Mouse (Mus musculus) large intestine, adult 2 months (tissue): Measurements from ENCODE around the gene Dnase2a. TPM values are rescaled to one million over a fixed set of nuclear protein-coding genes. Genes with fewer than 3 reads are reported as not detected.
"Not testable (repeated sequence)": the region's sequence is repeated elsewhere in the genome, so short reads cannot be mapped to it uniquely, and the experiment has no call there.

Experiments
- DNase-seq: peaks from one replicate; pipeline ENCODE4 v3.0.0-alpha.2; 2012; ENCODE audit warnings: low read depth, low spot score
- WGBS: fragments of 180-500 bp; shearing (Covaris S2); methylation state at CpG from one replicate; pipeline ENCODE4 v1.1.7; 2018; 5-methylcytosine and 5-hydroxymethylcytosine counted together
- polyA plus RNA-seq: library from polyadenylated mRNA; depleted of rRNA; stranded (reverse); fragments of >200 nt; gene quantifications from 2 replicates; pipeline ENCODE4 v1.2.3, GENCODE M21; 2012

Gene Dnase2a
- polyA plus RNA-seq, 1 experiment: 8.4 TPM

DNA sequence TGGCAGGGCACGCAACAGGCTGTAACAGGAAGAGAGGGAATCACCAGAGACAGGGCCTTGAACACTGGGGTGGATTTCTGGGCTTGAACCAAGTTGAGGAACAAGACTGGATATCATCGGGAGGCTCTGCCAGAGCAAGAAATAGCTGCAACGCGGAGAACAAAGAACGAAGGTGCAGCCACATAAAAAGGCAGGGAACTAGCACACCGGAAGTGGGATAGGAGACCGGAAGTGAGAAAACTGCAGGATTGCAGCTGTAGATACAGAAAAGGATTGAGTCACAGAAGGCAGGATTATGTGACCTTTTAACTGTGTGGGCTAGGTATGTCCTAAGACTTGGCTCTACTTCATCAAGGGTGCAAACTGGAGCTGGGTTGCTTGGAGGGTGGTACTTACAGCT, 4.0 kb upstream of the Dnase2a start:
- 86% methylated on average over 7 of the region's 7 CpGs for WGBS
- no peak for DNase-seq

DNA sequence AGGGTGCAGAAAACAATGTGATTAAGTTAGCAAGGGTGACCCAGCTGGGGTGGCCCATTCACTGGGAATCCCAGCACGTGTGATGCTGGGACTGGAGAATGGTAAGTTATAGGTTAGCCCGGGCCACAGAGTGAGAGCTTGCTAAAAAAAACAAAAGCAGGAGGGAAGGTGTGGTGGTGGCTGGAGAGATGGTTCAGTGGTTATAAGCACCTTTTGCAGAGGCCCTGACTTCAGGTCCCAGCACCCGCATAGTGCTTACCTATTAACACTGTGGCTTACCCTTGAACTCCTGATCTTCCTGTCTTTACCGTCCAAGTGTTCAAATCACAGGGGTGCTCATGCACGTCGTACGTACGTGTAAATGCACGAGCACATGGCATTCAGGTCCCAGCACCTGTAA, 1.3 kb upstream of the Dnase2a start:
- 94% methylated on average over 9 of the region's 9 CpGs for WGBS
- DNase-seq: no peak

DNA sequence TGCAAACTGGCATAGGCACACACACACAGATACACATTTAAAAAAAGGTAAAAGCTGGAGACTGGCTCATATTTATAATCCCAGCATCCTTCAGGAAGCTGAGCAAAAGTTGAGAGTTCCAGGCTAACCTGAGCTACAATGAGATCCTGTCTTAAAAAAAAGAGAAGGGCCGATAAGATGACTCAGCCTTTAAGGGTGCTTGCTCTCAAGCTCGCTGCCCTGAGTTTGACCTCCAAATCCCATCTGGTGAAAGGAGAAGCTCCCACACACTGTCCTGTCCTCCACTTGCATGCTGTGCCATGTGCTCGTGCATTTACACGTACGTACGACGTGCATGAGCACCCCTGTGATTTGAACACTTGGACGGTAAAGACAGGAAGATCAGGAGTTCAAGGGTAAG, 867 bp upstream of the Dnase2a start:
- no peak for DNase-seq
- WGBS: 66% methylated on average over 8 of the region's 8 CpGs

DNA sequence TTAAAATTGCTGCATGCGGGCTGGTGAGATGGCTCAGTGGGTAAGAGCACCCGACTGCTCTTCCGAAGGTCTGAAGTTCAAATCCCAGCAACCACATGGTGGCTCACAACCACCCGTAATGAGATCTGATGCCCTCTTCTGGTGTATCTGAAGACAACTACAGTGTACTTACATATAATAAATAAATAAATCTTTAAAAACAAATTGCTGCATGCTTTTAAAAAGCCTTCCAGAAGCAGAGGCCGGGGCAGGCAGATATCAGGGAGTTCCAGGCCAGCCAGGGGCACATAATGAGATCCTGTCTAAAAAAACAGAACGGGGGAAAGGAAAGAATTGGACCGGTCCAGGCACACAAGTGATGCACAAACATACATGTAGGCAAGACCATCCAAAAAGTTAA, 381 bp upstream of the Dnase2a start:
- DNase-seq: not testable (repeated sequence)
- WGBS: 14% methylated on average over 7 of the region's 7 CpGs

DNA sequence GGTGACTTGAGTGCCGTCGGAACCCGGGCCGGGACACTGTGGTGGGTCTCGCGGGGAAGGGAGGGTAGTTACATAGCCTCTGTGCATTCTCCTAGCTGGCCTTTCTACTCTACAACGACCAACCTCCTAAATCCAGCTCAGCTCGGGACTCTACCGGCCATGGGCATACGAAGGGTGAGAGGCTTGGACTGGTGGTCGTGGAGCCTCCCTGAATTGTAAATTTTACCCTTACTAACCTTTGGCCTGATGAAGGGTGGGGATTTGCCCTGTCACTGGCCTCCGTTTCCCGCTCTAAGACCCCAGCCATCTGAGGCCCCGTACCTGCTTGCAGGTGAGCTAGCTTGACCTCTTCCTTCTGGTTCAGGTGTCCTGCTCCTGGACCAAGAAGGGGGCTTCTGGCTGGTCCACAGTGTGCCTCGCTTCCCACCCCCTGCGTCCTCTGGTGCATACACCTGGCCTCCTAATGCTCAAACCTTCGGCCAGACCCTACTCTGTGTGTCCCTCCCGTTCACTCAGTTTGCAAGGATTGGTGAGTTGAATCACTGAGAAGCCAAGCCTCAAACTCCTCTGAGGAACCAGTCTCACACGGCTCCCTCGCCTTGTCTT, 905 bp downstream of the Dnase2a start:
- no peak for DNase-seq
- WGBS: 48% methylated on average over 20 of the region's 20 CpGs

DNA sequence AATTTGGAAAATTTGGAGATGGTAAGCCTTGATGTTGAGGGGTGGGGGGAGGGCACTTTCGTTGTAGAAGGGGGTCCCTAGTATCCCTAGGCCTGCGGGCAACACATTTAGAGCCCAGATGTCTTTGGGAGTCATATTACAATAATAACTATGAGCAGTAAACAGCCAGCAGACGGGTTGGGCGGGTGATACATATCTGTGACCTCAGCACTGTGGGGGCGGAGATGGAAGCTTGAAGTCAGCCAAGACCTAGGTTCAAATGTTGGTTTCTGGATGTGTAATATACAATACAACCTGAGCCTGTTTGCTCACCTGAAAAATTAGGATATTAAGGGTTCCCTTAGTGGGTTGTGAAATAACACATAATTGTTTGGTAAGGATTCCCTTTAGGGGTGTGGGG, 1.6 kb downstream of the Dnase2a start:
- 56% methylated on average over 5 of the region's 5 CpGs for WGBS
- no peak for DNase-seq

DNA sequence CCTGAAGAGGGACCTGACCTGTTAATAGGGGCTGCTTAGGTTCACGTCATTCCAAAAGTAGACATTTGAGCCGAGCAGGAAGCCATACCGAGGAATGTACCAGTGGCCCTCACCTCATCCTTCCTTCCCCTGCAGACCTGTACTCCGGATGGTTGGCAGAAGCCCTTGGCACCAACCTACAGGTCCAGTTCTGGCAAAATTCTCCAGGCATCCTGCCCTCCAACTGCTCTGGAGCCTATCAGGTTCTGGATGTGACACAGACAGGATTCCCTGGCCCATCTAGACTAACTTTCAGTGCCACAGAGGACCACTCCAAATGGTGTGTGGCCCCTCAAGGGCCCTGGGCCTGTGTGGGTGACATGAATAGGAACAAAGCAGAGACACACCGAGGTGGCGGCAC, 2.2 kb downstream of the Dnase2a start:
- WGBS: 88% methylated on average over 6 of the region's 6 CpGs
- no peak for DNase-seq

DNA sequence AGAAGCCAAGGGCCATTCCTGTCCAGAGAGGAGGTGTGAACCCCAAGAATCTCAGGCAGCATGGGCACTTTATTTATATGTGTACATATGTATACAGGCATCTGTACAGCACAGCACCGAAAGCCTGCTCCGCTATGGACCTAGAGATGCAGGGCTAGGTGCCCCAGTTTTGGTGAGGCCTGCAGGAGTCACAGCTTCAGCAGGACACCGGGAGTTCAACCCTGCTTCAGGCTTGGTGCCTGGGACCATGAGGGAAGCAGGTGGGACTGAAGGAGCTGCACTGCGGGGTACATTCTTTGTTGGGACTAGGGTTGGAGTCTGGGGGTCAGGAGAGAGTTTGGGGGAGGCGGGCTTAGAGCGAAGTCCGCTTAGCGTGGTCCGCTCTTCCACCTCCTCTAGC, 3.5 kb downstream of the Dnase2a start:
- no peak for DNase-seq
- WGBS: 94% methylated on average over 9 of the region's 9 CpGs

DNA sequence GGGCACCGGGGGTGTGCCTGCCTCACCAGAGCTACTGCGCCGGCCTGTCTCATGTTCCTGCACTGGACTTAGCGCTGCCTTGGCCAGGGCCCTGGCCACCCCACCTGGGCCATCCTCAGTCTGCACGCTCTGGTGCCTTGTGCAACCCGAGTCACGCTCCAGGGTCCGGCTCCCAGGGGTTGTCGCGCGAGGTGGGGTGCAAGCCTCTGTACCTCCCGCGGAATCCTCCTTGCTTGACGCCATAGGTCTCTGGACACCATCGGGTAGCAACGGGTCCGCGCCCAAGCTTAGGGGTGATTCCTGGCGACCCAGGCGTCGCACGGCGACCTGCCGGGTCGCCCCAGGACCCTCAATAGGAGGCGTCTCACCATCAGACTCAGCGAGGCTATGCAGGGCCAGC, 4.0 kb downstream of the Dnase2a start:
- no peak for DNase-seq
- WGBS: 40% methylated on average over 27 of the region's 27 CpGs

DNA sequence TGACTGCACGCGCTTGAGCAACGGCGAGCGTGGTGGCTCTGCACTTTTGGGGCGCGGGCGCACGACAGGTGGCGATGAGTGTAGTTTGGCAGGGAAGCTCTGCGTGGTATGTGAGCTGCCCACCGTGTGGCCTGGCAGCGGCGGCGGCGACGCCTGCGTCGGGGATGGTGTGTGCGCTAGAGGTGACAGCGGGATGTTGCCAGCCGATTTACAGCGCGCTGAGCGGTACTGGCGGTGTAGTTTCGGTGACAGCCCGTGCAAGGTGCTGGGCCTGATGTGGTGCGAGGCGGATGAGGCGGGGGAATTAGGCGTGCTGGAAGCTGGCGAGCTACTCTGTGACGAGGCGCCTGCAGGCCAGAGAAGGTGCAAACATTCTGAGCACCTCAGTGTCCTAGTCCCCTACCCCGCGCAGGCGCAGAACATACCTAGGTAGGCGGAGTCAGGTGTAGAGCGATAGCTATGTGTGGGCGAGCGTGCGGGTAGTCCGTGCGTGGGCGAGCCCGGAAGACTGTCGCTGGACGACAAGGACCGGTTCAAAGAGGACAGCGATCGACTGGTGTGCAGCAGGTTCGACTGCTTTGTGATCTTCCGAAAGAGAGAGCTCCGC, 4.6 kb downstream of the Dnase2a start:
- WGBS: under 1% methylated on average over 55 of the region's 55 CpGs
- DNase-seq: peak; percentile 73

DNA sequence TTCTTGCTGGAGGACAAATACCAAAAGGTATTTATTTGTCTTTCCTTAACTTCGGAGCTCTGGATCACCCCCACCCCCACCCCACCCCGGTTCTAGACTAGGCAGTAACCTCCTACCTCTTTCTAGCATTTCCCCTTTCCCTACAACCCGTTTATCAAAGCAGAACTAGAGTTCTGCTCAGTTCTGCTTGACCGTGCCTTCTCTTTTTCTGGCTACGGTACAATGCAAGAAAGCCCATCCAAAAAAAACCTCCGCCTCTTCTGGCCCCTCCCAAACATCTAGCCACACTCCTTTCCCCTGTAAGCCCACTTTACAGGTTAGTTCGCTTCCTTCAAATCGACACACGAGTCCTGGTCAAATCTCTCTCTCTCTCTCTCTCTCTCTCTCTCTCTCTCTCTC, 5.1 kb downstream of the Dnase2a start:
- 4% methylated on average over 9 of the region's 9 CpGs for WGBS
- no peak for DNase-seq

DNA sequence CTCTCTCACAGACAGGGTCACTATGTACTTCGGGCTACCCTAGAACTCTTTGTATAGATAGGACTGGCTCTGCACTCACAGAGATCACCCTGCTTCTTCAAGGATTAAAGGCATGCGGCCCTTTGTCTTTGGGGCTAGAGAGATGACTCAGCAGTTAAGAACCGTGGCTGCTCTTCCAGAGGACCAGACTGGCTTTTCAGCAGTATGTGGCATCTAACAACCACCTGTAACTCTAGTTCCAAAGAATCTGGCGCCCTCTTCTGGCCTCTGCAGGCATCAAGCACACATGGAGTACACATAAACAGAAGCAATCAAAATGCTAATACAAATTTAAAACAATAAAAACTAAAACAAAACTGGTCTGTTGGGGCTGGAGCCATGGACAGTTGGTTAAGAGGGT, 5.6 kb downstream of the Dnase2a start:
- WGBS: 27% methylated on average over 4 of the region's 4 CpGs

DNA sequence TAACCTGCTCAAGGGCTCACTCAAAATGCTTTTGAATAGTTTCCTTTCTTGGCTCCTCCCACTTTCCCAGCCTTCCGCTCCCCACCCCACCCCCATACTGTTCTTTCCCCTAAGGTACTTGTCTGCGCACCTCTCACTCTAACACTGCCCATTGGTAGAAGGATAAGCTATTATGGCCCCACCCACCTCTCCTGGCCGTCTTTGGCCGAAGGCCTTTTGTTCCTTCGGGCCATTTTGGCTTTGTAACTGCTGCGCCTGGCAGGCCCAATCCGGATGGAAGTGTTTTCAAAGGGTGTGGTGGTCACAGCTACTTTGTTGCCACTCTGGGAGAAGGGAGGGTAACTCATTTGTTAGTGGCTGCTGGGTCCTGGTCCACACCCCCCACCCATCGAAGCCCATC, 6.9 kb downstream of the Dnase2a start:
- 91% methylated on average over 8 of the region's 8 CpGs for WGBS
- DNase-seq: no peak

More for the DNA sequence above, 5.6 kb downstream of the Dnase2a start:
- DNase-seq: no peak

DNA sequence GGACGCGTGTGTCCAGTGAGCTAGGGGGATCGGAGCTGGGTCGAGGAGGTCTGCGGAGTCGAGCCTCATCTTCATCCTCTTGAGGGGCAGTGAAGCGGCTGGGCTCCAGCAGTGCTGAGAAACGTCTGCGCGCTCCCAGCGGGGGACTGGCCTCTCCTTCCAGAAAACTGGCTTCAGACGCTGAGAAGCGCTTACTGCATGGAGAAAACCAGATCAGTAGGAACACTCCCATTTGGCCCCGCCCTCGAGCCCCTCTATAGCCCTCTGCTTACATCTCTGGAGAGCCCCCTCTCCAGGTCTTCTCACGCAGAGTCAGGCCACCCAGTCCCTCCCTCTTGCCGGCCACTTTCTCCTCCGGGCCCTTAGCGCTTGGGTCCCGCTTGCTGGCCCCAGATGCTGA, 9.4 kb downstream of the Dnase2a start:
- 62% methylated on average over 20 of the region's 20 CpGs for WGBS
- DNase-seq: no peak

DNA sequence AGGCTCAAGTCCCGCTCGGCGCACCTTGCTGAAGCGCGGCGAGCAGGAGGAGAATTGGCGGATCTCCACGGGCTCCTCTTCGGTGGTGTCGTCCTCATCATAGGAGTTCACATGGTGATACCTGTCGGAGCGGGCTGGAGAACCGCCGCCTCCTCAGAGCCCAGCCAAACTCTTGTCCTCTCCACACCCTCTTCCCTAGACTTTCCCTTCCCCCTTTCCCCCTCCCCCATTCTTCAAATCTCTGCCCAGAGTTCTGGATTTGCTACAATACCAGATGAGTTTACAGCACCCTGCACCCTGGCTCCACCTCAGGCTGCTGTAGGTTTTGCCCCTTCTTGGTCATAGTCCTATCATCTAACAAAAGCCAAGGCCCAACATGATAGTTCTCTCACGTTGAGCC, 10.3 kb downstream of the Dnase2a start:
- WGBS: 94% methylated on average over 15 of the region's 15 CpGs
- no peak for DNase-seq

DNA sequence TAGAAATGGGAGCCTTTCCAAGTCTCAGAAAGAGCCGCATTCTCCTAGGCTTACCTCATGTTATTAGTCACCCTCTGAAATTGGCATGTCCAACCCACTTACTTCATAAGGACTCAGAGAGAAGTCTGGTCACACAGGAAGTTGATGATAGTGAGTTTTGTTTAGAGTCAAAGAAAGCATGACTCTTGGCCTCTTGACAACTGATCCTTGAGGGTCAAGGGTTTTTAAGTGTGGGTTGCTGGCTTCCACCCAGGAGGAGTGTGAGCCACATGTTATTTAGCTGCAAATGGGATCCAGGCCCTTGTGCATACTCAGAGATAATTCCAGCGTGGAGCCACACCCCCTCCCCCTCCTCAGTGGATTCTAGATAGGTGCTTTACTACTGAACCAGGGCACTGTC, 13.2 kb downstream of the Dnase2a start:
- 71% methylated on average over 2 of the region's 2 CpGs for WGBS
- no peak for DNase-seq

DNA sequence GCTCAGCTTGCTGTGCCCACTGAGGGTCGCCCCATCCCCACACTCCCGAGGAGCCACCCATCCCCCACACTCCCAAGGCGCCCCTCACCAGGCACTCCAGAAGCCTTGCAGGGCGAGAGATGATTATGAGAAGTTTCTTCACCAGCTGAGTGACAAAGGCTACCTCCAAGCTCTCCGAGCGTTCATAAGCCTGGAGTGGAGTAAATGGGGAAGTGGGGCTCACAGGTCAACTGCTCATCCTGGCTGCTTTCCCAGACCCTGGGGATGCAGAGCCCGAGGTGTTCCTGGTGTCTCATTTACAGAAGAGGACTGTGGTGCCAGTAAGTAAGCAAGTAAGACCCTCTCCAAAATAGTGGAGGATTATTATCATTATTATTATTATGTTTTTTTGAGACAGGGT, 17.2 kb downstream of the Dnase2a start:
- 57% methylated on average over 7 of the region's 7 CpGs for WGBS
- no peak for DNase-seq

DNA sequence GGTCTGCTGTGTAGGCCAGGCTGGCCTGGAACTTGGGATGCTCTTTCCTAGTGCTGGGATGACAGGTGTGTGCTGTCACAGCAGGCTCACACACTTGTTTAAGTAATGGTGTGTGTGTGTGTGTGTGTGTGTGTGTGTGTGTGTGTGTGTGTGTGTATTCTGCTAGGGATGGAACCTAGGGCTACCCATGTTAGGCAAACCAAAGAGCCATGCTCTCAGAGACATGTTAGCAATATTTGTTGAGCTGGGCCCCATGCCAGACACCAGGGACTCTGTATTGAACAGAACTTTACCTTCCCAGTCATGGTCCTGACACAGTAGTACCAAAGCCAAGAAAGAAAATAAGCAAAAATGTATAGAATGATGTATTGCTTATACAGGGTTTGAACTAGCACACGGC, 19.2 kb downstream of the Dnase2a start:
- 84% methylated on average over 1 of the region's 1 CpGs for WGBS
- DNase-seq: no peak

DNA sequence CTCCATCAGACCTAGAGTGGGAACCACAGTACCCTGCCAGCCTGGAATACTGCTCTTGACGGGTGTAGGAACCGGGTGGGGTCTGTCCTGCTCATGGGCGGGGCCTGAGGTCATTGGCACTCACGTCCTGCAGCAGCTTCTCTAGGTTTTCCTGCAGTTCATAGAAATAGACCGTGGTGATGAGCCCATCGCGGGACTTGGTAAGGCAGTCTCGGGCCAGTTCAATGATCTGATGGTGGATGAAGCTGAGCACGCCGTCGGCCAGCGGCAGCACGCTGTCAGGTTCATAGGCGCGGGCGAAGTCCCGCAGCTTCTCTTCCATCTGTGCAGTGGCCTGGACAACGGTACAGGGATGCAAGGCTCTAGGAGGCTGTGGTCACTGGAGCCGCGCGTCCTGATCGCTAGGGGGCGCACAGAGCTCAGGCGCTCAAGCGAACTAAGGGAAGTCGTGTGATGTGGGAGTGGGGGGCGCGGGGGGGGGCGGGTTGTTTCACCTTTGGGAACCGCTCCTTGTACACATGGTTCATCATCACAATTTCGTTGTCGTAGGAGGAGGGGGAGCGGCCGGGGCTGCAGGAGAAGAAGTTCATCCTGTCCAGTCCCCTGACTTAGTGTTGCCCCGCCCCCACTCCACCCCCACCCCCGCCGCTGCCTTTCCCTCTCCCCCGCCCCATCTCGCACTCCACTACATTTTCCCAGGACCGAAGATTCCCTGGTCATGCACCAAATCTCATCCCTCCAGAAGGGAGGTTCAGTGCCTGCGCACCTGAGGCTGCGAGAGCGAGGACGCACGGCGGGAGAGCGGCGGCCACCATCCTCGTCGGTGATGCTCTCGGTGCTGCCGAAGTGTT, 20.3 kb downstream of the Dnase2a start:
- 5% methylated on average over 51 of the region's 52 CpGs for WGBS

DNA sequence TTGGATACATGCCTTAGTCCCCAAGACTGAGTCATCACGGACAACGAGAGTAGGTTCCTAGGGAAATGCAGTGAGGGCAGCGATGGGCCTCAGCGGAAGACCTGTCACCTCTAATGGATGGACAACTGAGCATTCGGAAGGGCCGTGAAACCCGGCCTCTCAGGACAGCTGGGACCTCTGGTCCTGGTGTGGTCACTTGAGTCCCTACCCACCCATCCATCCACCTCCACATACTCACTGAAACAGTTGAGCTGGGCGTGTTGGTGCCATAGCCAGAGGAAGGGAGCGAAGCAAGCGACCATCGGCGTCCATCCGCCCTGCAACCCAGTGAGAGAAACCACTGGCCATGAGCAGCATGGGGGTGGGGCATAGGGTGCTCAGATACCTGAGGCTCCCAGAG, 22.2 kb downstream of the Dnase2a start:
- no peak for DNase-seq
- 84% methylated on average over 13 of the region's 13 CpGs for WGBS

More for the DNA sequence above, 20.3 kb downstream of the Dnase2a start:
- DNase-seq: no peak
